Mouse (Mus musculus) cerebellum, adult (tissue): Measurements from ENCODE around the gene Gm28308.

Experiments
- ATAC-seq: cut with Nextera tagmentation; 2 replicates; pipeline ENCODE4 v1.9.2; 2017; ENCODE audit warnings: mild to moderate bottlenecking, moderate library complexity, mixed read lengths; ENCODE audit not compliant: insufficient number of reproducible peaks, low FRiP score, low TSS enrichment

The Gm28308 gene

GRCm38 (mm10) chr6:52172501-52172900 lies 40.6 kb downstream of the Gm28308 start:
- ATAC-seq, result no peak

GRCm38 (mm10) chr6:52171938-52172337 lies 41.2 kb downstream of the Gm28308 start:
- no peak for ATAC-seq

DNA sequence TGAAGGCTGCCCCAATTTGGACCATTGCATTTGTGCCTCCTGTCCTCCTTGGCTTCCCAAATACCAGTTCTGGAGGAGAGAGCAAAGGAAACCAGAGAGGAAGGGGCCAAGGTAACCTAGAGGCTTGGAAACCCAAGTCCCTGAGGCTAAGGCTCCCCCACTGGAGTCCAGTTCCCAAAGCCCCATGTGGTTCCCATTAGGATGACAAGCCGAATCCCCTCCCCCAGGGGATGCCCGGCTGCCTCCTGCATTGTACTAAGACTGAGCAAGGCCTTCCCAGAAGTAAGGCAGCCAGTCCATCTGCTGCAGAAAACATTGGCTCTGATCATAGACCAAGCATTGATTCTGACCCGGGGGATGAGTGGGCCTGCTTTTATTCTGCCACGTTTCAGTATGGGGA lies 41.8 kb downstream of the Gm28308 start:
- ATAC-seq, result no peak

DNA sequence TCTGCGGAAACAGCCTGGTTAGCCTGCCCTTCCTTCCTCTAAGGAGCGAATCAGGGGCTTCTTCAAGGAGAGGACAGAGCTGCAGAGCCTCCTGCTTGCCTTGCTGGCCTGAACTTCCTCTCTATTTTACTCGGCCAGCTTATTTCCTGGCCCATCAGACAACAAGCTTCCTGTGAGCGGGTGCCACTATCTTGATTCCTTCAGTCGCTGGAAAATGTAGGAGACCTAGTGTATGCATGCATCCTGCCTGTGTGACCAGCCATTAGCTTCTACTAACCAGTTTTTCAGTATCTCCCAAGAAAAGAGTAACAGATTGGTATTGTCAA lies 42.3 kb downstream of the Gm28308 start:
- no peak for ATAC-seq

- ATAC-seq, result no peak
These were observed 42.8 kb downstream of the Gm28308 start for GRCm38 (mm10) chr6:52170166-52170897.

DNA sequence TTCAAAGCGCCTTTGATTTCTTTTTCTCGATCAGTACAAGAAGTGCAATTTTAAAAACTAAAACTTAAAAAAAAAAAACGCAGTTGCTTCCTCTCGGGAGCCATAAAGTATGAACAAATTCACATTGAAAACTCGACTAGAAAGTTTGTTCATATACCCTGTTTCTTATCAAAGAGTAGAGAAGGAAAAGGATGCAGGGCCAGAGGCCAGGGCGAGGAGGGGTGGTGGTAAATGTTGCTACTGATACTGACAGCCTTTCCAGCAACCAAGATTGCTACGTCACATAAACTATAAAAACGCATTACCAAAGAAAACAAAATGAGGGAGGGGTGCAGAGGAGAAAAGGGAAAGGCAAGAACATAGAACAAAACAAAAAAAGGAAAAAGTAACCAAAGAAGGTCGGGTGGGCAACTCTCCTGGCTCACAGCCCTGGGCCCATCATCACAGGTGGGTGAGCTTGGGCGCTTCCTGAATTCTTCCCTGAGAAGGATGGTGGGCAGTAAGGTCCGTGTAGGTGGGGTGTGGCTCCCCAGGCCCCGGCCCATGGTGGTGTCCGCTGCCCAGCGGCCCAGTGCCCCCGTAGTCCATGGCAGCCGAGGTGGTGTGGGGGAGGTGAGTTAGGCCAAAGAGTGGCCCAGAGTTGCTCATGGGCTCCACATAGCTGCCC lies 43.5 kb downstream of the Gm28308 start:
- no peak for ATAC-seq

- ATAC-seq, result no peak
These were observed 44.7 kb downstream of the Gm28308 start for GRCm38 (mm10) chr6:52168191-52169055.

DNA sequence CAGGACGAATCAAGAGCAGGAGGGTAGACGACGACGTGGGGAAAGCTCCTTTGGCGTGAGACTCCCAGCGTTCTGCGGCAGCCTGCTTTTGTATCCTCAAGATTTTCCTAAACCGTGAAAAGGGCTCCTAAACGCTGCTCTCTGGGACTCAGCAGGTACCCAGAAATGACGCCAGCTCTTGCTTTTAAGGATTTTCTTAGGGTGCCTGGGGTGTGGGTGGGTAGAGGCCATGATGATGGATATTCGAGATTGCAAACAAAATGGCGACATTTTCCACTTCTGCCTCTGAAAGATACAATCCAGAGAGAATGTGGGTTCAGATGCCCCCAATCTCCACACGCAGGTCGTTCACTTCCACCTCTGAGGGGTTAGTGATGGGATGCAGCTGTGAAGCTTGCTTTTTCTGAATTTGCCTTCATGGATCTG lies 45.4 kb downstream of the Gm28308 start:
- ATAC-seq, result no peak

DNA sequence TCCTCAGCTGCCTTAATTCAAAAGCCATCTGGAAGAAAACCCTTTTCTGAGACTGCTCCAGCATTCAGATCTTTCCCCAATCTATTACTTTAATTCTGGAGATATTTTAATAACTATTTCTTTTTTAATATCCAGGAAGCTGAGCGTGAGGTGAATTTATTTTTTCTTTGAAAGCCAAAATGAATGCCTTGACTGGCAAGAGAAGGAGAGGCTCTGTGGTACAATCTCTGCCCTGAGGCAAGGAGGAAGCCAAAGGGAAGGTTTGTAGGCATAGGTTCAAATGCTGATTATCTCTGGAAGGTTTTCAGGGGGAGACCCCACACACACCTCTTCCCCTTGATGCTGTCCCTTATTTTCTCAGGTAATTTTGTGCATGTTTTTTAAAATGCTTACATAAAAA lies 46.0 kb downstream of the Gm28308 start:
- ATAC-seq, result no peak

GRCm38 (mm10) chr6:52166431-52167077 lies 46.6 kb downstream of the Gm28308 start:
- no peak for ATAC-seq

GRCm38 (mm10) chr6:52165441-52166370 lies 47.4 kb downstream of the Gm28308 start:
- ATAC-seq, result no peak

GRCm38 (mm10) chr6:52164626-52165440 lies 48.3 kb downstream of the Gm28308 start, which contains the start of gene Hoxa2:
Hoxa2 (minus strand) TSS chr6:52164831.
- ATAC-seq, result no peak

GRCm38 (mm10) chr6:52164051-52164625 lies 49.0 kb downstream of the Gm28308 start:
- ATAC-seq, result no peak

DNA sequence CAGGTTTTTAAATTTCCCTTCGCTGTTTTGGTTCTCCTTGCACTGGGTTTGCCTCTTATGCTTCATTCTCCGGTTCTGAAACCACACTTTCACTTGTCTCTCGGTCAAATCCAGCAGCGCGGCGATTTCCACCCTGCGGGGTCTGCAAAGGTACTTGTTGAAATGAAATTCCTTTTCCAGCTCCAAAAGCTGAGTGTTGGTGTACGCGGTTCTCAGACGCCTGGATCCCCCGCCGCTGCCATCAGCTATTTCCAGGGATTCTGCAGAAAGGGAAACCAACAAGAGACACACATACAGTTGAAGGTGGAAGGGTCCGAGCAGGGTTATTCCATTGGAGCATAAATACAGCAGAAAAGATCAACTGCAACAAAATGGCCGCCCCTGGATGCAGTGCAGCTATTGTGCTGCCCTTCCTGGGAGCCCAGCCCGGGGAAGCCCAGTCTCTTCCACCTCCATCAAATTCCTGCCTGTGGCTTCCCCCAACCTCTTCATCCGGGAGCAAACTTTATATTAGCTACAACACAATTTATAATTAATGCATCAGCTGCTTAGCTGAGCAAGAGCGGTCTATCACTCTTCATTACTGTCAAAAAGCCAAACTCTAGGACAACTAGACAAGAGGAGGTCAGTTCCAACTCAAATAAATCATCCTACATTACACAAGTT lies 49.6 kb downstream of the Gm28308 start:
- ATAC-seq, result no peak

GRCm38 (mm10) chr6:52162611-52163365 lies 50.4 kb downstream of the Gm28308 start:
- no peak for ATAC-seq

DNA sequence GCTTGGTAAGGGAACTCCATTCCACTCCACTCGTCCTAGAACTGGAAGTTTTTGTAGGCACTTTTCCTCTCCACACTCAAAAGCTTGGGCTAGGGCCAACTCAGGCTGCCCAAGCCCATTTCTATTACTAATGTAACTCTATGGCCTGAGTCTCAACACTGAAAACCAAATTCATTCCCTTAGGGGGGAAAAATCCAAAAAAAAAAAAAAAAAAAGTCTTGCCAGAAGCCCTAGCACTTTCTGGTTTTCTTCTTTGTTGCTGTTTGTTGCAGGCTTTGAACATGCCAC lies 51.1 kb downstream of the Gm28308 start:
- no peak for ATAC-seq

DNA sequence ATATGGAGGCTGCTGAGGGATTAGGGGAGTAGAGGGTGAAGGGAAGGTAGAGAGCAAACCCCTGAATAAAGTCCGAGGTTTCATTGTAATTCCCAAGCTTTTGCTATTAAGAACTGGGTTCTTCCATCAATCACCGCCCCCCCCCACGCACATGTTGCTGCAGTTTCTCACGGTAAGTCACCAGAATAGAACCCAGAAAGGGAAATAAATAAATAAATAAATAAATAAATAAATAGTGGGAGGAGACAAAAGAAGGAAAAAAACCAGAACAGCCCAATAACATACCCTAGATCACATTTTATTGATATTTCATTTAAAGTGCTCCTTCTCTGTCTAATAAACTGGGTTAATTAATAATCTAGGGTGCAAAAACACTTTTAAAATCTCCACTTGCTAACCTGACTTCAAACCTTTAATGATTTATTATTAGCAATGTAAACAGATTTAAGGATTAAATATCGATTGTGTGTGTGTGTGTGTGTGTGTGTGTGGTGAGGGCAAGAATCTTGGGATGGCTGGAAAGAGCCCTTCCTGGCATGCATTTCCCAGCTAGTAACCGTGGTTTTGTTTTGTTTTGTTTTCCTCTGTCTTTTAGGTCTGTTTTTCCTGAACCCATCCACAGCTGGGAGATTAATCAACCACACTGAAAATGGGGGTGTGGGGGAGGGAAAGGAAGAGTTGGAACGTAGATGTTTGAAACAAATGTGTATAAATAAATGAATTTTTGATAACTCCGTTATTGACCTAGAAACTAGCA lies 51.6 kb downstream of the Gm28308 start:
- no peak for ATAC-seq
